Mouse (Mus musculus): ENCODE measurements around the gene Gm11634.
"Not testable (repeated sequence)": the region's sequence is repeated elsewhere in the genome, so short reads cannot be mapped to it uniquely, and the experiment has no call there.

- TF ChIP-seq POLR2A (IDR thresholded peaks at IDR 0.05; ENCODE audit: borderline replicate concordance, low read depth, low read length); CTCF (IDR thresholded peaks at IDR 0.05; ENCODE audit: low read depth, low read length): not testable (repeated sequence)
These were observed 29.8 kb upstream of the Gm11634 start for GRCm38 (mm10) chr11:101628733-101629417.
